Mouse (Mus musculus): ENCODE results near the gene Mylip. TPM values are rescaled to one million over a fixed set of nuclear protein-coding genes. Genes with fewer than 3 reads are reported as not detected.

Mylip gene
- total and polyA plus RNA-seq, 2 experiments from 2014 or later = 3.7 to 16.6 TPM

- 90% methylated on average over 6 of the region's 7 CpGs for WGBS
- DNase-seq (ENCODE audit: low spot score) = no peak
- no peak for ATAC-seq (ENCODE audit: low FRiP score)
- no peak for TF ChIP-seq CTCF (IDR thresholded peaks at IDR 0.05)
- Histone ChIP-seq H3K4me1 (ENCODE audit: insufficient read depth, low read length) (no peaks in the 10 kb centered on the region), H3K27me3 (ENCODE audit: insufficient read depth, low read length) (no peaks in the 10 kb centered on the region), H3K4me3 (ENCODE audit: low read depth, low read length) (no peak overlapping the region), H3K9ac (replicated peaks; ENCODE audit: low read length, poor library complexity, severe bottlenecking) (no peak overlapping the region), H3K36me3 (ENCODE audit: insufficient read depth, low read length) (peaks cover 17% of the 10 kb centered on the region), H3K9me3 (ENCODE audit: low read length) (no peaks in the 10 kb centered on the region), H3K27ac (ENCODE audit: low read depth, low read length) (no peak overlapping the region), H3K4me2 (ENCODE audit: low read depth, low read length, poor library complexity, severe bottlenecking) (no peak overlapping the region)
Measured at GRCm38 (mm10) chr13:45402316-45403039, 12.9 kb downstream of the Mylip start.

GRCm38 (mm10) chr13:45404269-45404668 is 14.7 kb downstream of the Mylip start:
- no peaks in the 10 kb centered on the region for H3K4me1 ChIP-seq (ENCODE audit: insufficient read depth, low read length)
- no peak overlapping the region for H3K9ac ChIP-seq (replicated peaks; ENCODE audit: low read length, poor library complexity, severe bottlenecking)
- H3K9me3 ChIP-seq (ENCODE audit: low read length) = no peaks in the 10 kb centered on the region
- no peak for DNase-seq (ENCODE audit: low spot score)
- no peaks in the 10 kb centered on the region for H3K27me3 ChIP-seq (ENCODE audit: insufficient read depth, low read length)
- no peak for TF ChIP-seq CTCF (IDR thresholded peaks at IDR 0.05)
- no peak for ATAC-seq (ENCODE audit: low FRiP score)
- peaks cover 28% of the 10 kb centered on the region for H3K36me3 ChIP-seq (ENCODE audit: insufficient read depth, low read length)
- H3K4me2 ChIP-seq (ENCODE audit: low read depth, low read length, poor library complexity, severe bottlenecking) = no peak overlapping the region
- H3K4me3 ChIP-seq (ENCODE audit: low read depth, low read length) = no peak overlapping the region
- 94% methylated on average over 6 of the region's 6 CpGs for WGBS
- no peak overlapping the region for H3K27ac ChIP-seq (ENCODE audit: low read depth, low read length)

- Histone ChIP-seq H3K27ac (ENCODE audit: low read depth, low read length) (no peak overlapping the region), H3K4me1 (ENCODE audit: insufficient read depth, low read length) (no peaks in the 10 kb centered on the region), H3K36me3 (ENCODE audit: insufficient read depth, low read length) (peaks cover 33% of the 10 kb centered on the region), H3K9me3 (ENCODE audit: low read length) (no peaks in the 10 kb centered on the region), H3K4me2 (ENCODE audit: low read depth, low read length, poor library complexity, severe bottlenecking) (no peak overlapping the region), H3K27me3 (ENCODE audit: insufficient read depth, low read length) (no peaks in the 10 kb centered on the region), H3K9ac (replicated peaks; ENCODE audit: low read length, poor library complexity, severe bottlenecking) (no peak overlapping the region), H3K4me3 (ENCODE audit: low read depth, low read length) (no peak overlapping the region)
- WGBS = 88% methylated on average over 6 of the region's 6 CpGs
- no peak for TF ChIP-seq CTCF (IDR thresholded peaks at IDR 0.05)
- ATAC-seq (ENCODE audit: low FRiP score) (no peak), DNase-seq (ENCODE audit: low spot score) (no peak)
Measured at GRCm38 (mm10) chr13:45405194-45405810, 15.8 kb downstream of the Mylip start.

GRCm38 (mm10) chr13:45406289-45406688 is 16.7 kb downstream of the Mylip start:
- ATAC-seq (ENCODE audit: low FRiP score) (no peak), DNase-seq (ENCODE audit: low spot score) (no peak)
- Histone ChIP-seq H3K36me3 (ENCODE audit: insufficient read depth, low read length) (peaks cover 38% of the 10 kb centered on the region), H3K4me3 (ENCODE audit: low read depth, low read length) (no peak overlapping the region), H3K4me1 (ENCODE audit: insufficient read depth, low read length) (no peaks in the 10 kb centered on the region), H3K27me3 (ENCODE audit: insufficient read depth, low read length) (no peaks in the 10 kb centered on the region), H3K9me3 (ENCODE audit: low read length) (no peaks in the 10 kb centered on the region), H3K9ac (replicated peaks; ENCODE audit: low read length, poor library complexity, severe bottlenecking) (no peak overlapping the region), H3K4me2 (ENCODE audit: low read depth, low read length, poor library complexity, severe bottlenecking) (no peak overlapping the region), H3K27ac (ENCODE audit: low read depth, low read length) (no peak overlapping the region)
- TF ChIP-seq CTCF (IDR thresholded peaks at IDR 0.05) = no peak
- WGBS = 95% methylated on average over 11 of the region's 11 CpGs

- H3K27ac ChIP-seq (ENCODE audit: low read depth, low read length) = no peak overlapping the region
- peaks cover 42% of the 10 kb centered on the region for H3K36me3 ChIP-seq (ENCODE audit: insufficient read depth, low read length)
- 77% methylated on average over 6 of the region's 6 CpGs for WGBS
- no peaks in the 10 kb centered on the region for H3K4me1 ChIP-seq (ENCODE audit: insufficient read depth, low read length)
- no peak overlapping the region for H3K4me2 ChIP-seq (ENCODE audit: low read depth, low read length, poor library complexity, severe bottlenecking)
- H3K4me3 ChIP-seq (ENCODE audit: low read depth, low read length) = no peak overlapping the region
- no peak for DNase-seq (ENCODE audit: low spot score)
- TF ChIP-seq CTCF (IDR thresholded peaks at IDR 0.05) = no peak
- no peaks in the 10 kb centered on the region for H3K27me3 ChIP-seq (ENCODE audit: insufficient read depth, low read length)
- no peak for ATAC-seq (ENCODE audit: low FRiP score)
- H3K9ac ChIP-seq (replicated peaks; ENCODE audit: low read length, poor library complexity, severe bottlenecking) = no peak overlapping the region
- H3K9me3 ChIP-seq (ENCODE audit: low read length) = no peaks in the 10 kb centered on the region
Measured at GRCm38 (mm10) chr13:45406703-45407102, 17.2 kb downstream of the Mylip start.

- Histone ChIP-seq H3K27me3 (ENCODE audit: insufficient read depth, low read length) (no peaks in the 10 kb centered on the region), H3K4me2 (ENCODE audit: low read depth, low read length, poor library complexity, severe bottlenecking) (no peak overlapping the region), H3K27ac (ENCODE audit: low read depth, low read length) (no peak overlapping the region), H3K4me3 (ENCODE audit: low read depth, low read length) (no peak overlapping the region), H3K9ac (replicated peaks; ENCODE audit: low read length, poor library complexity, severe bottlenecking) (no peak overlapping the region), H3K36me3 (ENCODE audit: insufficient read depth, low read length) (peaks cover 51% of the 10 kb centered on the region), H3K9me3 (ENCODE audit: low read length) (no peaks in the 10 kb centered on the region), H3K4me1 (ENCODE audit: insufficient read depth, low read length) (no peaks in the 10 kb centered on the region)
- ATAC-seq (ENCODE audit: low FRiP score) = no peak
- WGBS = 81% methylated on average over 4 of the region's 4 CpGs
- no peak for DNase-seq (ENCODE audit: low spot score)
- no peak for TF ChIP-seq CTCF (IDR thresholded peaks at IDR 0.05)
Measured at GRCm38 (mm10) chr13:45410936-45411335, 21.4 kb downstream of the Mylip start.

All from midbrain, postnatal 0 days (tissue).